Mouse (Mus musculus): ENCODE data around the gene Mllt1. TPM values are rescaled to one million over a fixed set of nuclear protein-coding genes. Genes with fewer than 3 reads are reported as not detected.

Mllt1 gene
- polyA plus RNA-seq, 1 experiment from 2014 or later, result 64.3 TPM

DNA sequence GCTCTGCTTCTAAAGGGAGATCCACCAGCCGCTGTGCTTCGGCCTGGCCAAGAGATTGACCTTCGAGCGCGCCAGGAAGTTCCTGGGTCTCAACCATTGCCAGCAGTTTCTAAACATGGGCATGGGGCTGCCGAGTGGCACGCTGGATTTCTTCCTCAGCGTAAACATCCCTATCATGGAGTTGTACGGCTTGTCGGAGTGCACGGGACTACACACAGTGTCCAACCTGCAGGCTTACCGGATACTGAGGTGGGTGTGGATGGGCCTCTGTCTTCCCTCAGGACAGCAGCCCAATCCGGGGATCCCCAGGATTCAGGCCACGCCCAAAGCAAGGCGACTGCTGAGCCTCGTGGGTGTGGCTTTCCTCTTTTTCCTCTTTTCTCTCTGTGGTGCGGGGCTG is 51.6 kb downstream of the Mllt1 start:
- no peak overlapping the region for H3K4me2 ChIP-seq (ENCODE audit: low read length)
- H3K36me3 ChIP-seq (ENCODE audit: control insufficient read depth, insufficient read depth, low read length), result no peaks in the 10 kb centered on the region

GRCm38 (mm10) chr17:56877426-56877825 is 57.8 kb downstream of the Mllt1 start:
- 90% methylated on average over 19 of the region's 19 CpGs for WGBS
- Histone ChIP-seq H3K4me2 (ENCODE audit: low read length) (no peak overlapping the region), H3K36me3 (ENCODE audit: control insufficient read depth, insufficient read depth, low read length) (no peaks in the 10 kb centered on the region), H3K9ac (replicated peaks; ENCODE audit: low read length) (no peak overlapping the region), H3K9me3 (ENCODE audit: control insufficient read depth, low read length) (no peaks in the 10 kb centered on the region), H3K27me3 (ENCODE audit: control insufficient read depth, insufficient read depth, low read length) (no peaks in the 10 kb centered on the region), H3K4me1 (ENCODE audit: control insufficient read depth, insufficient read depth, low read length) (no peaks in the 10 kb centered on the region), H3K27ac (replicated peaks; ENCODE audit: low read depth, low read length) (no peak overlapping the region), H3K4me3 (replicated peaks; ENCODE audit: low read depth, low read length) (no peak overlapping the region)
- no peak for DNase-seq
- ATAC-seq (ENCODE audit: low FRiP score, low TSS enrichment), result no peak

More for the DNA sequence above, 51.6 kb downstream of the Mllt1 start:
- Histone ChIP-seq H3K9me3 (ENCODE audit: control insufficient read depth, low read length) (no peaks in the 10 kb centered on the region), H3K4me1 (ENCODE audit: control insufficient read depth, insufficient read depth, low read length) (no peaks in the 10 kb centered on the region), H3K9ac (replicated peaks; ENCODE audit: low read length) (no peak overlapping the region), H3K4me3 (replicated peaks; ENCODE audit: low read depth, low read length) (no peak overlapping the region), H3K27me3 (ENCODE audit: control insufficient read depth, insufficient read depth, low read length) (no peaks in the 10 kb centered on the region), H3K27ac (replicated peaks; ENCODE audit: low read depth, low read length) (no peak overlapping the region)
- DNase-seq, result no peak
- no peak for ATAC-seq (ENCODE audit: low FRiP score, low TSS enrichment)
- 58% methylated on average over 17 of the region's 17 CpGs for WGBS

- DNase-seq (no peak), ATAC-seq (ENCODE audit: low FRiP score, low TSS enrichment) (no peak)
- 76% methylated on average over 8 of the region's 8 CpGs for WGBS
- no peaks in the 10 kb centered on the region for H3K9me3 ChIP-seq (ENCODE audit: control insufficient read depth, low read length)
- no peak overlapping the region for H3K4me2 ChIP-seq (ENCODE audit: low read length)
- H3K9ac ChIP-seq (replicated peaks; ENCODE audit: low read length), result no peak overlapping the region
- H3K27me3 ChIP-seq (ENCODE audit: control insufficient read depth, insufficient read depth, low read length), result no peaks in the 10 kb centered on the region
- no peak overlapping the region for H3K4me3 ChIP-seq (replicated peaks; ENCODE audit: low read depth, low read length)
- no peaks in the 10 kb centered on the region for H3K4me1 ChIP-seq (ENCODE audit: control insufficient read depth, insufficient read depth, low read length)
- H3K36me3 ChIP-seq (ENCODE audit: control insufficient read depth, insufficient read depth, low read length), result no peaks in the 10 kb centered on the region
- H3K27ac ChIP-seq (replicated peaks; ENCODE audit: low read depth, low read length), result no peak overlapping the region
Measured at GRCm38 (mm10) chr17:56876981-56877380, 58.2 kb downstream of the Mllt1 start.

- Histone ChIP-seq H3K9ac (replicated peaks; ENCODE audit: low read length) (no peak overlapping the region), H3K4me1 (ENCODE audit: control insufficient read depth, insufficient read depth, low read length) (no peaks in the 10 kb centered on the region), H3K9me3 (ENCODE audit: control insufficient read depth, low read length) (no peaks in the 10 kb centered on the region), H3K36me3 (ENCODE audit: control insufficient read depth, insufficient read depth, low read length) (no peaks in the 10 kb centered on the region), H3K27me3 (ENCODE audit: control insufficient read depth, insufficient read depth, low read length) (no peaks in the 10 kb centered on the region), H3K4me2 (ENCODE audit: low read length) (no peak overlapping the region), H3K4me3 (replicated peaks; ENCODE audit: low read depth, low read length) (no peak overlapping the region), H3K27ac (replicated peaks; ENCODE audit: low read depth, low read length) (no peak overlapping the region)
- DNase-seq, result no peak
- no peak for ATAC-seq (ENCODE audit: low FRiP score, low TSS enrichment)
- 84% methylated on average over 3 of the region's 3 CpGs for whole genome bisulfite sequencing
Measured at GRCm38 (mm10) chr17:56876465-56876864, 58.8 kb downstream of the Mllt1 start.

DNA sequence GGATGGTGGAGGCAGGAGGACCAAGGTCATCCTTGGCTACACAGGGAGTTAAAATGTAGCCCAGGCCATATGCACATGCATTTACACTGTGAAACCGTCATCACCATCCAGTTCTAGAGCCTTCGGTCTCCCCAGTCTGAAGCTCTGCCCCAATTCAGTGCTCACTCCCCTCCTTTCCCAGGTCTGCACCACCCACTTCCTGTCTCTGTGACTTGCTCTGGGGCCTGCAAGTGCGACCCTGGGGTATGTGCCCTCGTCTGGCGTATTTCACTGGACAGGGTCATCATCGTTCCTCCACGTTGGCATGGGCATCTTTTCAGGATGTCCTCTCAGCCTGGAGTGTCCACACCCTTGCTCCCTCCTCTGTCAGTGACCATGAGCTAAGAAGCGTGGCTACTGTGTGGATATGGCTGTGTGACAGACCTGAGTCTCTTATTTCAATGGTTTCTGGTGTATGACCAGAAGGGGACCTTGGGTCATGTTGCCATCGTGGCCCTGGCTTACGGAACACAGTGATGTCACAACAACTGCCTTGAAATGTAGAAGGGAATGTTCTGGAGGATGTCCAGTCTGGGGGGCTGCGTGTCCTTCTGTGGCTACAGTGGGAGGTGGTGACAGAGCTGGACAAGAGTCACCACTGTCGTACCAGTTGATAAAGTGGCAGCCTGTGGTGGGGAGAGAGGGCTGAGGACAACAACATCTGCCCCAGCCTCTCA is 60.1 kb downstream of the Mllt1 start, which contains the start of gene 1700061G19Rik:
Gene 1700061G19Rik (plus strand): TSS at position 542 of the 716 bp plus-strand sequence.
- no peak within 1 kb of the TSS for H3K9ac ChIP-seq (replicated peaks; ENCODE audit: low read length)
- no peaks in the 10 kb centered on the region for H3K27me3 ChIP-seq (ENCODE audit: control insufficient read depth, insufficient read depth, low read length)
- H3K4me3 ChIP-seq (replicated peaks; ENCODE audit: low read depth, low read length), result no peak within 1 kb of the TSS
- H3K9me3 ChIP-seq (ENCODE audit: control insufficient read depth, low read length), result no peaks in the 10 kb centered on the region
- H3K4me1 ChIP-seq (ENCODE audit: control insufficient read depth, insufficient read depth, low read length), result no peaks in the 10 kb centered on the region
- no peak within 1 kb of the TSS for H3K27ac ChIP-seq (replicated peaks; ENCODE audit: low read depth, low read length)
- H3K36me3 ChIP-seq (ENCODE audit: control insufficient read depth, insufficient read depth, low read length), result no peaks in the 10 kb centered on the region
- WGBS, result 90% methylated on average over 12 of the region's 12 CpGs
- ATAC-seq (ENCODE audit: low FRiP score, low TSS enrichment) (no peak), DNase-seq (no peak)
- no peak within 1 kb of the TSS for H3K4me2 ChIP-seq (ENCODE audit: low read length)

- no peak for ATAC-seq (ENCODE audit: low FRiP score, low TSS enrichment)
- DNase-seq, result no peak
- Histone ChIP-seq H3K9me3 (ENCODE audit: control insufficient read depth, low read length) (no peaks in the 10 kb centered on the region), H3K4me1 (ENCODE audit: control insufficient read depth, insufficient read depth, low read length) (no peaks in the 10 kb centered on the region), H3K4me3 (replicated peaks; ENCODE audit: low read depth, low read length) (no peak within 1 kb of the TSS), H3K36me3 (ENCODE audit: control insufficient read depth, insufficient read depth, low read length) (no peaks in the 10 kb centered on the region), H3K27ac (replicated peaks; ENCODE audit: low read depth, low read length) (no peak within 1 kb of the TSS), H3K4me2 (ENCODE audit: low read length) (no peak within 1 kb of the TSS), H3K9ac (replicated peaks; ENCODE audit: low read length) (no peak within 1 kb of the TSS), H3K27me3 (ENCODE audit: control insufficient read depth, insufficient read depth, low read length) (no peaks in the 10 kb centered on the region)
- WGBS, result 91% methylated on average over 2 of the region's 2 CpGs
Measured at GRCm38 (mm10) chr17:56874237-56874636, 61.0 kb downstream of the Mllt1 start, which contains the start of gene Acsbg2. Gene Acsbg2 (minus strand): TSS chr17:56874447.

DNA sequence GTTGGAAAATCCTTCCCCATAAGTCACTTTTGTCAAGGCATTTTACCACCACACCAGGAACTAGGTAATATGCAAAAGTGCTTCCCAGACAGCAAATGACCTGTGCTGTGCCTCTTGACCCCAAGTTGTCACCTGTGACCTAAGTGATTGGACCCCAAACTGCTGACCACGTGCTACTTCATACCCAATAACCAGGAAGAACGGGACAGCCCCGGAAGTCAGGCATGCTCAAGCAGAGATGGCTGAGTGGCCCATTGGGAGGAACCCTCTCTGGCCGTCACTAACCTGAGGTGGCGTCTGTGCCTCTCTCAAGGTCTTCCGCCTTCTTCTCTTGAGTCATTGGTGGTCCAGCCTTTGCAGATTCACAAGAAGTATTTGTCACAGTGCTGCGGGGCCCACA is 62.7 kb downstream of the Mllt1 start:
- H3K4me1 ChIP-seq (ENCODE audit: control insufficient read depth, insufficient read depth, low read length), result no peaks in the 10 kb centered on the region
- H3K4me3 ChIP-seq (replicated peaks; ENCODE audit: low read depth, low read length), result no peak overlapping the region
- H3K27ac ChIP-seq (replicated peaks; ENCODE audit: low read depth, low read length), result no peak overlapping the region
- ATAC-seq (ENCODE audit: low FRiP score, low TSS enrichment) (no peak), DNase-seq (no peak)
- 80% methylated on average over 7 of the region's 7 CpGs for WGBS
- H3K9me3 ChIP-seq (ENCODE audit: control insufficient read depth, low read length), result 0 out of 2 replicates have a peak, but pooled peaks cover 4% of the 10 kb centered on the region
- H3K9ac ChIP-seq (replicated peaks; ENCODE audit: low read length), result no peak overlapping the region
- no peaks in the 10 kb centered on the region for H3K27me3 ChIP-seq (ENCODE audit: control insufficient read depth, insufficient read depth, low read length)
- H3K4me2 ChIP-seq (ENCODE audit: low read length), result no peak overlapping the region
- no peaks in the 10 kb centered on the region for H3K36me3 ChIP-seq (ENCODE audit: control insufficient read depth, insufficient read depth, low read length)

DNA sequence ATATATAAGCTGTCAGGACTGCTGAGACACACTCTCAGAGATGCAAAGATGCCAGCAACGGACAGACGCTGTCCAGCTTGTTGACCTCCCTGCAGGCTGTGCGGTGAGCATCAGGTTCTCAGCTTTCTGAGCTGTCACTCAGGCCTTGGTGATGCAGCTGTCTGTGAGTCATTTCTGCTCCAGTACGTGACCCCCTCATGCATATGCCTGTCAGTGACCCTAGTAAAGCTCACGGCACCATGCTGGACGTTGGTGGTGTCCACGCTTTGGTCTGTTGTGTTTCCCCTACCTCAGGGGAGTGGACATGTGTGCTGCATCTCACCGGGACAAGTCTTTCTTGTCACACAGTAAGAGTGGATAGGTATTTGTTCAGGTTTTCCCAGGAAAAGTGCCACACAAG is 63.4 kb downstream of the Mllt1 start:
- DNase-seq (no peak), ATAC-seq (ENCODE audit: low FRiP score, low TSS enrichment) (no peak)
- Histone ChIP-seq H3K27me3 (ENCODE audit: control insufficient read depth, insufficient read depth, low read length) (no peaks in the 10 kb centered on the region), H3K9ac (replicated peaks; ENCODE audit: low read length) (no peak overlapping the region), H3K36me3 (ENCODE audit: control insufficient read depth, insufficient read depth, low read length) (no peaks in the 10 kb centered on the region), H3K4me3 (replicated peaks; ENCODE audit: low read depth, low read length) (no peak overlapping the region), H3K9me3 (ENCODE audit: control insufficient read depth, low read length) (0 out of 2 replicates have a peak, but pooled peaks cover 4% of the 10 kb centered on the region), H3K4me1 (ENCODE audit: control insufficient read depth, insufficient read depth, low read length) (no peaks in the 10 kb centered on the region), H3K4me2 (ENCODE audit: low read length) (no peak overlapping the region), H3K27ac (replicated peaks; ENCODE audit: low read depth, low read length) (no peak overlapping the region)
- WGBS, result 73% methylated on average over 8 of the region's 8 CpGs

DNA sequence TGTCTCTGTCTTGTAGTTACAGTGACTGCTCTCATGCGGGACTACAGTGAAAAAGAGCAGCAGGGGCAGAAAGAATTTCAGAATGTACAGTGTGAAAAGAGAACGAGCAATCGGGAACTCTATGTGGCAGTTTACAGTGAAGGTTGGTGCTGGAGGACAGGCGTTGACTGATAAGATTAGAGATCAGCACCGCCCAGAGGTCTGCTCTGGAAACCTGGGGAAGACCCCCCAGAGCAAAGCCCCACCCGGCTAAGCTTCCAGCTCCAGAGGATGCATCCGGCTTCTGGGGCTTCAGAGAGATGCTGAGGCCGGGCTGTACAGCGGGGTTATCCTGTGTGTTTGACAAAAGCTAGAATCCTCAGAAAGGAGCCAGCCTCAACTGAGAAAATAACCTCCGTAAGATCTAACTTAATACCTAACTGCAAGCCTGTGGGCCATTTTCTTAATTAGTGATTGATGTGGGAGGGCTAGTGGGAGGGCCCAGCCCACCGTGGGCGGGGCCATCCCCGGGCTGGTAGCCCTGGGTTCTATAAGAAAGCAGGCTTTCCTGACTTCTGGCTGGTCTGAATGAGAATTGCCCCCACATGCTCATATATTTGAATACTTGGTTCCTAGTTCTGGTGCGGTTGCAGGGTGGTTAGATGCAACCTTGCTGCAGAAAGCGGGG is 64.8 kb downstream of the Mllt1 start:
- DNase-seq (no peak), ATAC-seq (ENCODE audit: low FRiP score, low TSS enrichment) (no peak)
- no peak overlapping the region for H3K4me3 ChIP-seq (replicated peaks; ENCODE audit: low read depth, low read length)
- no peak overlapping the region for H3K9ac ChIP-seq (replicated peaks; ENCODE audit: low read length)
- 76% methylated on average over 15 of the region's 15 CpGs for WGBS
- no peak overlapping the region for H3K4me2 ChIP-seq (ENCODE audit: low read length)
- H3K9me3 ChIP-seq (ENCODE audit: control insufficient read depth, low read length), result 0 out of 2 replicates have a peak, but pooled peaks cover 4% of the 10 kb centered on the region
- H3K4me1 ChIP-seq (ENCODE audit: control insufficient read depth, insufficient read depth, low read length), result no peaks in the 10 kb centered on the region
- H3K27ac ChIP-seq (replicated peaks; ENCODE audit: low read depth, low read length), result no peak overlapping the region
- H3K36me3 ChIP-seq (ENCODE audit: control insufficient read depth, insufficient read depth, low read length), result no peaks in the 10 kb centered on the region
- H3K27me3 ChIP-seq (ENCODE audit: control insufficient read depth, insufficient read depth, low read length), result no peaks in the 10 kb centered on the region

All from midbrain, embryonic 14.5 days (tissue).